Mouse (Mus musculus) midbrain, postnatal 0 days (tissue): ENCODE measurements around the gene Inava. TPM values are rescaled to one million over a fixed set of nuclear protein-coding genes. Genes with fewer than 3 reads are reported as not detected.

Experiments used
- ATAC-seq: fragments of 200-750 bp; cut with Nextera tagmentation; 2 replicates; pipeline ENCODE4 v1.8.0; 2017; ENCODE audit warnings: moderate number of reproducible peaks, mild to moderate bottlenecking, moderate TSS enrichment, moderate library complexity; ENCODE audit not compliant: low FRiP score
- DNase-seq: peaks from one replicate; pipeline ENCODE4 v3.0.0-alpha.2; 2015; ENCODE audit warnings: low spot score
- H3K27ac ChIP-seq: fragments of 300-500 bp; sonication (generic); 2 replicates; pipeline ENCODE4 v1.5.1; 2014; ENCODE audit warnings: low read depth, mild to moderate bottlenecking, low read length, mixed read lengths
- H3K27me3 ChIP-seq: fragments of 300-500 bp; sonication (generic); 2 replicates; pipeline ENCODE4 v1.6.1; 2014; ENCODE audit warnings: low read length, control low read depth, mixed read lengths; ENCODE audit not compliant: insufficient read depth
- H3K36me3 ChIP-seq: fragments of 300-500 bp; sonication (generic); 2 replicates; pipeline ENCODE4 v1.6.1; 2014; ENCODE audit warnings: low read length, control low read depth, mixed read lengths; ENCODE audit not compliant: insufficient read depth
- H3K4me1 ChIP-seq: fragments of 300-500 bp; sonication (generic); 2 replicates; pipeline ENCODE4 v1.6.1; 2014; ENCODE audit warnings: mild to moderate bottlenecking, control low read depth, antibody characterized with exemption, low read length, mixed read lengths; ENCODE audit not compliant: insufficient read depth
- H3K4me2 ChIP-seq: fragments of 300-500 bp; sonication (generic); 2 replicates; pipeline ENCODE4 v1.6.1; 2014; ENCODE audit warnings: low read depth, mild to moderate bottlenecking, low read length, mixed read lengths; ENCODE audit not compliant: poor library complexity, severe bottlenecking
- H3K4me3 ChIP-seq: fragments of 300-500 bp; sonication (generic); 2 replicates; pipeline ENCODE4 v1.5.1; 2014; ENCODE audit warnings: low read depth, mild to moderate bottlenecking, low read length, moderate library complexity
- H3K9ac ChIP-seq: fragments of 300-500 bp; sonication (generic); replicated peaks from 2 replicates; pipeline ENCODE4 v1.6.1; 2014; ENCODE audit warnings: mild to moderate bottlenecking, low read length, moderate library complexity, mixed read lengths; ENCODE audit not compliant: poor library complexity, severe bottlenecking
- H3K9me3 ChIP-seq: fragments of 300-500 bp; sonication (generic); 2 replicates; pipeline ENCODE4 v1.6.1; 2016; ENCODE audit warnings: low read length, control low read depth
- CTCF ChIP-seq: IDR thresholded peaks from 2 replicates; pipeline ENCODE4 v1.5.1; 2016; ENCODE audit warnings: antibody characterized with exemption, mild to moderate bottlenecking
- WGBS: fragments of 180-500 bp; shearing (Covaris S2); extraction: QIAGEN DNeasy Blood & Tissue Kit; methylation state at CpG from one replicate; pipeline ENCODE4 v1.1.7; 2014; 5-methylcytosine and 5-hydroxymethylcytosine counted together
- polyA plus RNA-seq: library from polyadenylated mRNA; unstranded; fragments of >200 nt; fragmentation: Nextera tagmentation; extraction: Ambion mirVana; gene quantifications from 2 replicates; pipeline ENCODE4 v1.2.1, GENCODE M21; 2015
- total RNA-seq: library from RNA; depleted of rRNA; stranded (reverse); fragments of >200 nt; gene quantifications from 2 replicates; pipeline ENCODE4 v1.2.3, GENCODE M21; 2014

The Inava gene
- total and polyA plus RNA-seq, 2 experiments from 2014 or later: 2.2 to 5.2 TPM

DNA sequence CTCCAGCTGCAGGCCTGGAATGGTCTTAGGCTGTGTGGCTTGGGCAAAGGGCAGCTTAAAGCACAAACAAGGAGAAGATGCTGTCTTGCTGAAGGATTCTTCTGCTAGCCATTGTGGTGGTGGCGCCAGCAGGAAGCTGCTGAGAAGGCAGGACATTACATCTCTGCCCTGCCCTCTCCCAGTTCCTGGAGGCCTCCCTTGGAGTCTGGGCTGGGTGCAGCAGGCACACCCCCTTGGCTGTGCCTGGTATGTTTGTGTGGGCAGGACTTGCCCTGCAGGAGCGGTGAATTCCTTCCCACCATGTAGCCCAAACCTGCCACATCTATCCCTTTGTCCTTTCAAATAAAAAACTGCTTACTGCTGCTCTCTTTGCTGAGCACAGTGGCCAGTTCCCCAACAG lies 57.0 kb downstream of the Inava start:
- Histone ChIP-seq H3K4me2 (no peak overlapping the region), H3K4me1 (no peaks in the 10 kb centered on the region; the same call in 1 of the 2 replicates), H3K27me3 (no peaks in the 10 kb centered on the region), H3K9me3 (no peaks in the 10 kb centered on the region), H3K9ac (no peak overlapping the region), H3K4me3 (no peak overlapping the region), H3K36me3 (peaks cover 37% of the 10 kb centered on the region), H3K27ac (no peak overlapping the region)
- TF ChIP-seq CTCF: no peak
- DNase-seq (no peak), ATAC-seq (no peak)
- WGBS: 92% methylated on average over 2 of the region's 2 CpGs

DNA sequence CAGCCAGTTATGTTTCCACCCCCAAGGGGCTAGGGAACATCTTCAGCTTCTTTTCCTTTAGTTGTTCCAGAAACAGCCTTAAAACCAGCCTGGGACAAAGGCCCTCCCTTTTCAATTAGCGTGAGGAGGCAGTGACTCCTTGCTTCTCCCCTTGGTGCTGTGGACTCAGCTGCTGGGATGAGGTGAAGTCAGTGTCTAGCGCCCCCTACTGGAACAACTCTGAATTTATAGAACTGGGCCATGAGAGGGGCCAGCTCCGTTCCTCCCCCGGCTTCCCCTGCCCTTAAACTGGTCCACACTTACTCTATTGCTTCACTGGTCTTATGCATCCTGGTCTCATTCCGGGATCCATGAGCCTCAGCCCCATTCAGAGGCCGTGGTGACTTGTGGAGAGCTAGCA lies 58.9 kb downstream of the Inava start:
- ATAC-seq (no peak), DNase-seq (peak; percentile 69)
- TF ChIP-seq CTCF: peak; percentile 81
- no peak overlapping the region for H3K9ac ChIP-seq
- H3K27me3 ChIP-seq: no peaks in the 10 kb centered on the region
- no peak overlapping the region for H3K27ac ChIP-seq
- H3K4me1 ChIP-seq: no peaks in the 10 kb centered on the region; the same call in 1 of the 2 replicates
- peaks cover 52% of the 10 kb centered on the region for H3K36me3 ChIP-seq
- H3K9me3 ChIP-seq: no peaks in the 10 kb centered on the region
- H3K4me3 ChIP-seq: no peak overlapping the region
- H3K4me2 ChIP-seq: no peak overlapping the region
- WGBS: 39% methylated on average over 6 of the region's 6 CpGs

DNA sequence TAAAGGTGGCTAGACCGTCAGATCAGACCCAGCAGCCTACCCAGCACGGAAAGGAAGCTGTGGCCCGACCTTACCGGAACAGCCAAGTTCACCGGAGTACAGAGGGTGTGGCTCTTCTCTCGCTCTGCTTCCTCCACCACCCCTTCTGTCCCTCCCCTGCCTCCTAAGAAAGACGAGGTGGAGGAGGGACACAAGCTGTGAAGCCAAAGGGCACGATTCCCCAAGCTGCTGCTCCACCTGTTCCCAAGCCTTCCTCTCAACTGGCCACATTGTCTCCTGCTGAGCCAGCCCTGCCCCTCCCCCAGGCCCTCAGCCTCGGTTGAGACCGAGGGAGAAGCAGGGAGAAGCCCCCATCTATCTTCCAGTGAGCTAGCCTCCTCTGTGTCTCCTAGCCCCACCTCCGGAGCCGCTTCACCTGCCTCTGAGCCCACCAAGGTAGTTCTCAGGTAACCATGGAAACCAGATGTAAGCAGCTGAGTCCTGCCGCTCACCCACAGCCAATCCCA lies 59.9 kb downstream of the Inava start:
- no peaks in the 10 kb centered on the region for H3K9me3 ChIP-seq
- no peak for TF ChIP-seq CTCF
- H3K9ac ChIP-seq: 0 out of 2 replicates have a peak overlapping the region, but pooled peaks have one; percentile 1
- peaks cover 58% of the 10 kb centered on the region for H3K36me3 ChIP-seq
- H3K27ac ChIP-seq: peak overlapping the region; percentile 8; the same call in 1 of the 2 replicates
- H3K27me3 ChIP-seq: no peaks in the 10 kb centered on the region
- no peaks in the 10 kb centered on the region; the same call in 1 of the 2 replicates for H3K4me1 ChIP-seq
- ATAC-seq (0 out of 2 replicates have a peak, but pooled peaks have one; percentile 10), DNase-seq (peak; percentile 50)
- WGBS: 15% methylated on average over 13 of the region's 13 CpGs
- H3K4me2 ChIP-seq: no peak overlapping the region
- H3K4me3 ChIP-seq: no peak overlapping the region

GRCm38 (mm10) chr1:136172696-136173095 lies 61.4 kb downstream of the Inava start:
- no peak overlapping the region for H3K4me3 ChIP-seq

DNA sequence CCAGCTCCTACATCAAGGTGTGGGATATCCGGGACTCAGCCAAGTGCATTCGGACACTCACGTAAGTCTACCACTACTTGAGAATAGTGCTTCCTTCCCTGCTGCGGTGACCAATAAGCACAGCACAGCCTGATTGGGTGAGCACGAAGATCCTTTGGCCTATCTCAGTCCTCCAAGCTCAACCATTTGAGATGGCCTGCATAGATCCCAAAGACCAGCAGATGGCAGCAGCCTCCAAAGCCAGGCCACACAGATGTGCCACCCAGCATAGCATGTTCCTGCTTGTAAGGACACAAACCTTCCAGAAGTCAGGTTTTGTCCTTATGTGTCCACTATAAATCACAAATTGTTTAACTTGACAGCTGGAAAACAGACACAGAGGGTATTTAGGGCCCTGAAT lies 64.0 kb downstream of the Inava start:
- 13% methylated on average over 5 of the region's 5 CpGs for WGBS
- H3K36me3 ChIP-seq: peaks cover 72% of the 10 kb centered on the region

More at GRCm38 (mm10) chr1:136172696-136173095, 61.4 kb downstream of the Inava start:
- H3K27me3 ChIP-seq: no peaks in the 10 kb centered on the region
- no peak overlapping the region for H3K4me2 ChIP-seq
- no peak overlapping the region for H3K27ac ChIP-seq
- ATAC-seq (no peak), DNase-seq (no peak)
- no peaks in the 10 kb centered on the region for H3K9me3 ChIP-seq
- WGBS: 70% methylated on average over 12 of the region's 12 CpGs
- H3K36me3 ChIP-seq: peaks cover 71% of the 10 kb centered on the region
- no peak overlapping the region for H3K9ac ChIP-seq
- TF ChIP-seq CTCF: no peak
- H3K4me1 ChIP-seq: no peaks in the 10 kb centered on the region; the same call in 1 of the 2 replicates

GRCm38 (mm10) chr1:136167657-136168056 lies 66.4 kb downstream of the Inava start:
- Histone ChIP-seq H3K9me3 (no peaks in the 10 kb centered on the region), H3K27ac (no peak overlapping the region), H3K4me1 (no peaks in the 10 kb centered on the region), H3K27me3 (no peaks in the 10 kb centered on the region), H3K4me2 (no peak overlapping the region), H3K4me3 (no peak overlapping the region), H3K36me3 (peaks cover 83% of the 10 kb centered on the region), H3K9ac (no peak overlapping the region)
- 72% methylated on average over 8 of the region's 8 CpGs for WGBS
- DNase-seq: no peak
- peak; percentile 57 for TF ChIP-seq CTCF
- no peak for ATAC-seq

More for the DNA sequence above, 64.0 kb downstream of the Inava start:
- DNase-seq: peak; percentile 94
- H3K4me2 ChIP-seq: no peak overlapping the region
- H3K4me1 ChIP-seq: no peaks in the 10 kb centered on the region; the same call in 1 of the 2 replicates
- peak; percentile 78 for ATAC-seq
- H3K4me3 ChIP-seq: no peak overlapping the region
- TF ChIP-seq CTCF: peak; percentile 98
- H3K27me3 ChIP-seq: no peaks in the 10 kb centered on the region
- no peak overlapping the region for H3K27ac ChIP-seq
- no peaks in the 10 kb centered on the region for H3K9me3 ChIP-seq
- no peak overlapping the region for H3K9ac ChIP-seq
